Mouse (Mus musculus) neural tube, embryonic 11.5 days (tissue): ENCODE measurements around the gene Tmem129. TPM values are rescaled to one million over a fixed set of nuclear protein-coding genes. Genes with fewer than 3 reads are reported as not detected.

Experiments used
- ATAC-seq: fragments of 200-750 bp; cut with Nextera tagmentation; 2 replicates; pipeline ENCODE4 v1.8.0; 2017; ENCODE audit warnings: moderate number of reproducible peaks, mild to moderate bottlenecking, moderate TSS enrichment, moderate library complexity; ENCODE audit not compliant: insufficient read depth, low FRiP score, low TSS enrichment
- DNase-seq: peaks from one replicate; pipeline ENCODE4 v3.0.0-alpha.2; 2015; ENCODE audit warnings: low spot score
- H3K27ac ChIP-seq: fragments of 300-500 bp; sonication (generic); 2 replicates; pipeline ENCODE4 v1.5.1; 2014; ENCODE audit warnings: low read depth, mild to moderate bottlenecking, low read length
- H3K27me3 ChIP-seq: fragments of 300-500 bp; sonication (generic); 2 replicates; pipeline ENCODE4 v1.6.1; 2014; ENCODE audit warnings: mild to moderate bottlenecking, low read length, mixed read lengths; ENCODE audit not compliant: control insufficient read depth, insufficient read depth
- H3K36me3 ChIP-seq: fragments of 300-500 bp; sonication (generic); 2 replicates; pipeline ENCODE4 v1.6.1; 2014; ENCODE audit warnings: mild to moderate bottlenecking, low read length, moderate library complexity, mixed read lengths; ENCODE audit not compliant: control insufficient read depth, insufficient read depth
- H3K4me1 ChIP-seq: fragments of 300-500 bp; sonication (generic); 2 replicates; pipeline ENCODE4 v1.6.1; 2014; ENCODE audit warnings: low read length, mixed read lengths; ENCODE audit not compliant: control insufficient read depth, insufficient read depth
- H3K4me2 ChIP-seq: fragments of 300-500 bp; sonication (generic); 2 replicates; pipeline ENCODE4 v1.6.1; 2014; ENCODE audit warnings: low read depth, mild to moderate bottlenecking, moderate library complexity
- H3K4me3 ChIP-seq: fragments of 300-500 bp; sonication (generic); 2 replicates; pipeline ENCODE4 v1.5.1; 2014; ENCODE audit warnings: low read depth, low read length
- H3K9ac ChIP-seq: fragments of 300-500 bp; sonication (generic); 2 replicates; pipeline ENCODE4 v1.6.1; 2014; ENCODE audit warnings: mild to moderate bottlenecking, low read length
- H3K9me3 ChIP-seq: fragments of 300-500 bp; sonication (generic); 2 replicates; pipeline ENCODE4 v1.6.1; 2016; ENCODE audit warnings: low read length; ENCODE audit not compliant: control insufficient read depth
- WGBS: fragments of 180-500 bp; shearing (Covaris S2); extraction: QIAGEN DNeasy Blood & Tissue Kit; methylation state at CpG from one replicate; pipeline ENCODE4 v1.1.7; 2014; 5-methylcytosine and 5-hydroxymethylcytosine counted together
- polyA plus RNA-seq: library from polyadenylated mRNA; unstranded; fragments of >200 nt; fragmentation: Nextera tagmentation; extraction: Ambion mirVana; gene quantifications from 2 replicates; pipeline ENCODE4 v1.2.1, GENCODE M21; 2014

Tmem129 gene
- polyA plus RNA-seq, 1 experiment from 2014 or later, result 39.7 TPM

GRCm38 (mm10) chr5:33628820-33629300 lies 29.4 kb downstream of the Tmem129 start:
- DNase-seq, result peak; percentile 60
- peak overlapping the region; percentile 73 for H3K4me2 ChIP-seq
- peak overlapping the region; percentile 73 for H3K9ac ChIP-seq
- no peak; the same call in 1 of the 2 replicates for ATAC-seq
- peaks cover 7% of the 10 kb centered on the region; the same call in 1 of the 2 replicates for H3K4me1 ChIP-seq
- under 1% methylated on average over 24 of the region's 24 CpGs for WGBS
- no peaks in the 10 kb centered on the region for H3K9me3 ChIP-seq
- no peaks in the 10 kb centered on the region for H3K27me3 ChIP-seq
- no peaks in the 10 kb centered on the region for H3K36me3 ChIP-seq
- peak overlapping the region; percentile 61 for H3K4me3 ChIP-seq
- peak overlapping the region; percentile 76 for H3K27ac ChIP-seq

GRCm38 (mm10) chr5:33627968-33628367 lies 30.2 kb downstream of the Tmem129 start:
- H3K36me3 ChIP-seq, result no peaks in the 10 kb centered on the region
- H3K9me3 ChIP-seq, result no peaks in the 10 kb centered on the region
- H3K4me3 ChIP-seq, result no peak overlapping the region; the same call in 1 of the 2 replicates
- H3K9ac ChIP-seq, result no peak overlapping the region
- 40% methylated on average over 4 of the region's 4 CpGs for WGBS
- H3K27me3 ChIP-seq, result no peaks in the 10 kb centered on the region
- peaks cover 7% of the 10 kb centered on the region; the same call in 1 of the 2 replicates for H3K4me1 ChIP-seq
- H3K27ac ChIP-seq, result no peak overlapping the region
- ATAC-seq, result no peak
- peak overlapping the region; percentile 73 for H3K4me2 ChIP-seq
- no peak for DNase-seq

DNA sequence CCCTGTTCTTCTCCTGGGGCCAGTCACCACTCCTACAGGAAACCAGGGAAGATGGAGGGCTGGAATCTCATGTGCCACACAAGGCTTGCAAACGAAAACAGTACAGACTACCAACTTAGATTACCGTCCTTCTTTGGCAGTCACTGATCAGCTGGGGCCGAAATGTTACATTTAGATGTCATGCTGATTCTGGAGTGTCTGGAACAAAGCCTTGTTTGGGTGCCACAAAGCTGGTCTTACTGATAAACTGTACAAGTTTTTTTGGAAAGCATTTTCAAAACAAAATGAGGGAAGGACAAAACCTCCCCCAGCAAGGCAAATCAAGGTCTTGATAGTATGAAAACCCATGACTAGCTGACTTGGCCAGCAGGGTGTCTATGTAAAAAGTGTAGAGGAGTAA lies 34.5 kb downstream of the Tmem129 start:
- Histone ChIP-seq H3K9ac (no peak overlapping the region), H3K27ac (no peak overlapping the region), H3K4me3 (no peak overlapping the region), H3K36me3 (no peaks in the 10 kb centered on the region), H3K4me2 (no peak overlapping the region), H3K4me1 (peaks cover 6% of the 10 kb centered on the region; the same call in 1 of the 2 replicates), H3K9me3 (no peaks in the 10 kb centered on the region), H3K27me3 (no peaks in the 10 kb centered on the region)
- no peak for ATAC-seq
- DNase-seq, result no peak
- 74% methylated on average over 3 of the region's 3 CpGs for WGBS

GRCm38 (mm10) chr5:33622671-33623070 lies 35.5 kb downstream of the Tmem129 start:
- ATAC-seq (no peak), DNase-seq (no peak)
- Histone ChIP-seq H3K4me1 (no peaks in the 10 kb centered on the region), H3K4me3 (no peak overlapping the region), H3K27me3 (no peaks in the 10 kb centered on the region), H3K27ac (no peak overlapping the region), H3K4me2 (no peak overlapping the region), H3K9me3 (no peaks in the 10 kb centered on the region), H3K9ac (no peak overlapping the region), H3K36me3 (no peaks in the 10 kb centered on the region)
- WGBS, result 95% methylated on average over 2 of the region's 2 CpGs

DNA sequence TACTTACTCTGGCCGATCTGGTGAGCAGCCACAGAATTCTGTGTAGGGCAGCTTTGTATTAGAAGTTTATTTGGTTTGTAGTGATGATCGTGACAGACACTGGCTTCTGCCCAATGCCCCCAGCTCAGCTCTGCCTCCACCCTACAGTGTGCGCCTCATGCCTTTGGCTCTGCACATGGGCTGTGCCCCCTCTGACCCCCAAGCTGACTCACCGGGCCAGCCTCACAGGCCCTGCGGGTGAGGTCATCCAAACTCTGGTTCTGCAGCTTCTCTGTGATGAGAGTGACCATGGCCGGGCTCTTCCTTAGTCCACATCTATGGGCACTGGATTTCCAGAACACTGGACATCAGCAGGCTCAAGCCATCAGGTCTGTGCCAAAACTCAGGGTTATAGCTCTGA lies 43.8 kb downstream of the Tmem129 start:
- H3K4me2 ChIP-seq, result no peak overlapping the region
- no peaks in the 10 kb centered on the region for H3K27me3 ChIP-seq
- DNase-seq, result no peak
- 87% methylated on average over 6 of the region's 6 CpGs for WGBS
- H3K9ac ChIP-seq, result no peak overlapping the region
- no peak overlapping the region for H3K27ac ChIP-seq
- no peaks in the 10 kb centered on the region for H3K4me1 ChIP-seq
- H3K36me3 ChIP-seq, result peaks cover 2% of the 10 kb centered on the region; the same call in 1 of the 2 replicates
- no peak for ATAC-seq
- no peaks in the 10 kb centered on the region for H3K9me3 ChIP-seq
- no peak overlapping the region for H3K4me3 ChIP-seq

DNA sequence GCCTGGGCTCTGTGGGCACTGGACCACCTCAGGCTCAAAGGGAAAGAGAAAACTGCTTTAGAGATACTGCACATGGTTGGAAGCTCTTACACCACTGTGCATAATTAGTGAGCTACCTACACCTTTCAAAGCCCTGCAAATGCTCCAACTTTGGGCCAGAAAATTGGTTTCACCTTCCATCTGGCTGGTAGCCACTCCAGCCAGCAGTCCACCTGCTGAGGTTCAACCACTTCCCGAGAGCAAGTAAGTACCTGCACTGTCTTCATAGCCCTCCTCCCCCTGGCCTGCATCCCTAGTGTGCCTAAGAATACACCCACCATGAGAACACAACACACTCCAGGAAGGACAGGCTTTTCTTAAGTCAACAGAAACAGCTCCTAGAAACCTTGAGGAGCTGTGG lies 46.4 kb downstream of the Tmem129 start:
- H3K4me2 ChIP-seq, result no peak overlapping the region
- no peaks in the 10 kb centered on the region for H3K27me3 ChIP-seq
- no peaks in the 10 kb centered on the region for H3K9me3 ChIP-seq
- H3K27ac ChIP-seq, result no peak overlapping the region
- H3K9ac ChIP-seq, result no peak overlapping the region
- H3K4me3 ChIP-seq, result no peak overlapping the region
- no peak for DNase-seq
- no peaks in the 10 kb centered on the region for H3K4me1 ChIP-seq
- ATAC-seq, result no peak
- 90% methylated on average over 1 of the region's 1 CpGs for WGBS
- peaks cover 8% of the 10 kb centered on the region for H3K36me3 ChIP-seq

- no peak overlapping the region for H3K4me2 ChIP-seq
- no peaks in the 10 kb centered on the region for H3K9me3 ChIP-seq
- peaks cover 8% of the 10 kb centered on the region for H3K36me3 ChIP-seq
- ATAC-seq, result no peak
- H3K4me1 ChIP-seq, result no peaks in the 10 kb centered on the region
- no peaks in the 10 kb centered on the region for H3K27me3 ChIP-seq
- DNase-seq, result no peak
- WGBS, result 83% methylated on average over 1 of the region's 1 CpGs
- H3K4me3 ChIP-seq, result no peak overlapping the region
- no peak overlapping the region for H3K27ac ChIP-seq
- H3K9ac ChIP-seq, result no peak overlapping the region
These were observed 49.0 kb downstream of the Tmem129 start for GRCm38 (mm10) chr5:33609226-33609625.

GRCm38 (mm10) chr5:33607434-33607833 lies 50.8 kb downstream of the Tmem129 start:
- H3K4me1 ChIP-seq, result no peaks in the 10 kb centered on the region
- H3K9ac ChIP-seq, result no peak overlapping the region
- H3K27ac ChIP-seq, result no peak overlapping the region
- no peaks in the 10 kb centered on the region for H3K9me3 ChIP-seq
- peaks cover 8% of the 10 kb centered on the region for H3K36me3 ChIP-seq
- H3K27me3 ChIP-seq, result no peaks in the 10 kb centered on the region
- DNase-seq (no peak), ATAC-seq (no peak)
- H3K4me3 ChIP-seq, result no peak overlapping the region
- whole genome bisulfite sequencing, result 97% methylated on average over 15 of the region's 15 CpGs
- H3K4me2 ChIP-seq, result no peak overlapping the region

DNA sequence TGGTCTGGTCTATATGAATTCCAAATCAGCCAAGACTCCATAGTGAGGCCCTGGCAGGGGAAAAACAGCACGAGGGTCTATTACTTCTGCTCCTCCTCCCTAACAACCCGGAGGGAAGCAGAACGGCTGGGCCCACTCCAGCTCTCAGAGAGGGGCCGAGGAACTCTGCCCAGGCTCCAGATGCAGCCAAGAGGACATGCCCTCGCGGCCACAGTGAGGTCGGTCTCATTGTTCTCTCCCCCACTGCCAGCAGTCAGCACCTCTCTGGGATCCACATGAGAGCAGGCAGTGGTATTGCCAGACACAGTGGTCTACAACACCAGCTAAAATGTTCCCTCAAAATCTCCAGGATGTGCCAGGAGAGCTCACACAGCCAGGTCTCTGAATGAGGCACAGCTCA lies 51.6 kb downstream of the Tmem129 start:
- no peak overlapping the region for H3K9ac ChIP-seq
- peaks cover 8% of the 10 kb centered on the region for H3K36me3 ChIP-seq
- no peaks in the 10 kb centered on the region for H3K4me1 ChIP-seq
- H3K27me3 ChIP-seq, result no peaks in the 10 kb centered on the region
- no peak overlapping the region for H3K4me2 ChIP-seq
- DNase-seq (no peak), ATAC-seq (no peak)
- no peaks in the 10 kb centered on the region for H3K9me3 ChIP-seq
- H3K27ac ChIP-seq, result no peak overlapping the region
- H3K4me3 ChIP-seq, result no peak overlapping the region
- 82% methylated on average over 7 of the region's 7 CpGs for WGBS
